ENCODE assay signal across 13 mouse cellular contexts in the genomic region with DNA sequence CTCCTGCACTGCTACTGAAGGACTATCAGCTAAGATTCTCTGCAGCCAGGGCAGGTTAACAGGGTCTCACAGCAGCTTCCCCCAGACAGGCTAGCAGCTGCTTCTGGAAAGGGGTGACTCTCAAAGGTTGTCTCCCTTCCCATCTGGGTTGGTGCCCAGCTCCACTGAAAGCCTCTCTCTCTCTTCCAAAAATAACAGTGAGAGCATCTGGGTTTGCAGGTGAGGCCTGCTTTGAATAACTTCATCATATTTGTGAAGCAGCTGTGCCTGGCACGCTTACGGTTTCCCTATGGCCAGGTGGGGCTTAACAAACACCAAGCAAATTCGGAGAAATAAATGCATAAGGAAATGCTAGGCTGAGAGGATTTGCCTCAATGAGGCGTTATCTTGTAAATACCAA. TPM values are rescaled to one million over a fixed set of nuclear protein-coding genes. Genes with fewer than 3 reads are reported as not detected.
DNase-seq lines count a peak whose midpoint lies in the region; ATAC-seq and TF ChIP-seq lines count a peak whose summit lies in the region.
"Had no signal": no experiment of that assay in that cellular context is flagged by ENCODE, and none has a peak within 500 bp of the region (broad histone marks: within the 10 kb centered on the region; RNA-seq: fewer than 3 reads in every experiment).

No protein-coding gene starts in this region.

- no peaks in the 10 kb centered on the region for H3K36me3 ChIP-seq in heart, embryonic 10.5 days
- H3K36me3 ChIP-seq in kidney, adult 2 months (ENCODE audit: control insufficient read depth, insufficient read depth, low read length), result no peaks in the 10 kb centered on the region
- H3K36me3 ChIP-seq in midbrain, postnatal 0 days (ENCODE audit: insufficient read depth, low read length), result no peaks in the 10 kb centered on the region
- no peaks in the 10 kb centered on the region for H3K36me3 ChIP-seq in midbrain, embryonic 11.5 days (ENCODE audit: control insufficient read depth, insufficient read depth, low read length)
- H3K36me3 ChIP-seq in limb, embryonic 15.5 days, result no peaks in the 10 kb centered on the region
- H3K36me3 ChIP-seq: embryonic facial prominence, embryonic 12.5 days had no signal

- peaks cover 48% of the 10 kb centered on the region for H3K4me1 ChIP-seq in heart, embryonic 10.5 days
- H3K4me1 ChIP-seq in kidney, adult 2 months (ENCODE audit: control insufficient read depth, insufficient read depth, low read length), result peaks cover 19% of the 10 kb centered on the region
- peaks cover 4% of the 10 kb centered on the region; the same call in 1 of the 2 replicates for H3K4me1 ChIP-seq in midbrain, postnatal 0 days (ENCODE audit: insufficient read depth, low read length)
- H3K4me1 ChIP-seq in midbrain, embryonic 11.5 days (ENCODE audit: control insufficient read depth, insufficient read depth, low read length), result peaks cover 7% of the 10 kb centered on the region
- peaks cover 18% of the 10 kb centered on the region for H3K4me1 ChIP-seq in limb, embryonic 15.5 days

- H3K4me2 ChIP-seq in midbrain, postnatal 0 days (ENCODE audit: low read depth, low read length, poor library complexity, severe bottlenecking), result no peak overlapping the region
- no peak overlapping the region for H3K4me2 ChIP-seq in midbrain, embryonic 11.5 days
- H3K4me2 ChIP-seq in limb, embryonic 15.5 days, result no peak overlapping the region
- H3K4me2 ChIP-seq: embryonic facial prominence, embryonic 12.5 days had no signal

- no peak for ATAC-seq in midbrain, postnatal 0 days (ENCODE audit: low FRiP score)
- no peak for ATAC-seq in midbrain, embryonic 11.5 days (ENCODE audit: low FRiP score)
- ATAC-seq in limb, embryonic 15.5 days (ENCODE audit: insufficient number of reproducible peaks, low FRiP score, low TSS enrichment, low read depth), result no peak
- no peak for ATAC-seq in granulocyte monocyte progenitor cell, adult 5-6 weeks (replicated peaks; ENCODE audit: poor library complexity, severe bottlenecking)
- ATAC-seq: forebrain, embryonic 16.5 days had no signal

- TF ChIP-seq CTCF in kidney, adult 2 months (conservative IDR thresholded peaks at IDR 0.05; ENCODE audit: insufficient read depth, insufficient read length, low read depth, low read length), result no peak
- no peak for TF ChIP-seq CTCF in midbrain, postnatal 0 days (IDR thresholded peaks at IDR 0.05)

- H3K9ac ChIP-seq in midbrain, postnatal 0 days (replicated peaks; ENCODE audit: low read length, poor library complexity, severe bottlenecking), result no peak overlapping the region
- no peak overlapping the region for H3K9ac ChIP-seq in midbrain, embryonic 11.5 days (ENCODE audit: low read length)
- no peak overlapping the region for H3K9ac ChIP-seq in limb, embryonic 15.5 days
- H3K9ac ChIP-seq: embryonic facial prominence, embryonic 12.5 days had no signal

- H3K27me3 ChIP-seq in heart, embryonic 10.5 days (ENCODE audit: insufficient read depth, poor library complexity, severe bottlenecking), result no peaks in the 10 kb centered on the region
- H3K27me3 ChIP-seq in kidney, adult 2 months (replicated peaks; ENCODE audit: control insufficient read depth, insufficient read depth, low read length), result no peaks in the 10 kb centered on the region
- no peaks in the 10 kb centered on the region for H3K27me3 ChIP-seq in midbrain, postnatal 0 days (ENCODE audit: insufficient read depth, low read length)
- no peaks in the 10 kb centered on the region for H3K27me3 ChIP-seq in midbrain, embryonic 11.5 days (ENCODE audit: control insufficient read depth, insufficient read depth, low read length)
- no peaks in the 10 kb centered on the region for H3K27me3 ChIP-seq in limb, embryonic 15.5 days
- H3K27me3 ChIP-seq: embryonic facial prominence, embryonic 12.5 days had no signal

- WGBS in heart, embryonic 10.5 days, result 79% methylated on average over 4 of the region's 4 CpGs
- 69% methylated on average over 4 of the region's 4 CpGs for WGBS in kidney, adult 2 months
- WGBS in midbrain, postnatal 0 days, result 69% methylated on average over 4 of the region's 4 CpGs
- WGBS in midbrain, embryonic 11.5 days, result 82% methylated on average over 4 of the region's 4 CpGs
- 38% methylated on average over 4 of the region's 4 CpGs for WGBS in limb, embryonic 15.5 days

- peak overlapping the region; percentile 57 for H3K27ac ChIP-seq in heart, embryonic 10.5 days
- H3K27ac ChIP-seq in kidney, adult 2 months (ENCODE audit: insufficient read depth, low read depth, low read length), result peak overlapping the region; percentile 44; the same call in 1 of the 2 replicates
- no peak overlapping the region for H3K27ac ChIP-seq in midbrain, postnatal 0 days (ENCODE audit: low read depth, low read length)
- no peak overlapping the region for H3K27ac ChIP-seq in midbrain, embryonic 11.5 days (ENCODE audit: low read depth, low read length)
- H3K27ac ChIP-seq in limb, embryonic 15.5 days, result peak overlapping the region; percentile 24; the same call in 1 of the 2 replicates
- H3K27ac ChIP-seq: embryonic facial prominence, embryonic 12.5 days had no signal

- H3K9me3 ChIP-seq in heart, embryonic 10.5 days, result no peaks in the 10 kb centered on the region
- H3K9me3 ChIP-seq in midbrain, postnatal 0 days (ENCODE audit: low read length), result no peaks in the 10 kb centered on the region
- no peaks in the 10 kb centered on the region for H3K9me3 ChIP-seq in midbrain, embryonic 11.5 days (ENCODE audit: control insufficient read depth, low read length)
- no peaks in the 10 kb centered on the region for H3K9me3 ChIP-seq in limb, embryonic 15.5 days
- H3K9me3 ChIP-seq: embryonic facial prominence, embryonic 12.5 days had no signal

- no peak for TF ChIP-seq POLR2A in kidney, adult 2 months (IDR thresholded peaks at IDR 0.05; ENCODE audit: low read depth, low read length)

- no peak overlapping the region for H3K4me3 ChIP-seq in heart, embryonic 10.5 days
- no peak overlapping the region for H3K4me3 ChIP-seq in kidney, adult 2 months (ENCODE audit: insufficient read depth, low read depth, low read length)
- no peak overlapping the region for H3K4me3 ChIP-seq in midbrain, postnatal 0 days (ENCODE audit: low read depth, low read length)
- no peak overlapping the region for H3K4me3 ChIP-seq in midbrain, embryonic 11.5 days (ENCODE audit: low read depth, low read length)
- no peak overlapping the region for H3K4me3 ChIP-seq in limb, embryonic 15.5 days
- H3K4me3 ChIP-seq: embryonic facial prominence, embryonic 12.5 days had no signal

- DNase-seq in heart, embryonic 10.5 days (ENCODE audit: low spot score), result no peak
- DNase-seq in heart, adult 8-10 months (ENCODE audit: low spot score), result no peak
- no peak for DNase-seq in kidney, adult 2 months
- DNase-seq in kidney, adult 8-10 months, result no peak
- DNase-seq in midbrain, postnatal 0 days (ENCODE audit: low spot score), result peak; percentile 23
- DNase-seq in midbrain, embryonic 11.5 days (ENCODE audit: low spot score, missing footprints), result no peak
- DNase-seq: B cell, adult 2 months; right cerebral cortex, adult 18-20 months; thymus, adult 2 months had no signal

RNA-seq across cellular contexts. Expression of a gene that starts 58.5 kb away (rescaled TPM):
- polyA plus RNA-seq in heart, embryonic 10.5 days (2016; fragmentation: Nextera tagmentation; extraction: Ambion mirVana), result 65.5 and 81.7 TPM in 2 replicates
- total RNA-seq in heart, adult 8-10 months (2022), result 100 to 1,000 TPM; 135 to 160 (median 146) TPM
- polyA plus RNA-seq in kidney, adult 2 months (2012; rRNA removed), result 131 and 137 TPM in 2 replicates
- 91.6 and 129 TPM in 2 replicates for total RNA-seq in midbrain, postnatal 0 days (2014; rRNA removed)
- polyA plus RNA-seq in midbrain, postnatal 0 days (2015; fragmentation: Nextera tagmentation; extraction: Ambion mirVana), result 126 and 134 TPM in 2 replicates
- polyA plus RNA-seq in midbrain, embryonic 11.5 days (2014; fragmentation: Nextera tagmentation; extraction: Ambion mirVana), result 148 and 160 TPM in 2 replicates
- polyA plus RNA-seq in limb, embryonic 15.5 days (2015; fragmentation: Nextera tagmentation; extraction: Ambion mirVana), result 79.8 and 98.6 TPM in 2 replicates
- total RNA-seq in granulocyte monocyte progenitor cell, adult 5-6 weeks (2014; fragmentation: Nextera tagmentation), result 16.5 and 22.8 TPM in 2 replicates
- 21.4 and 26.3 TPM in 2 replicates for total RNA-seq in granulocyte monocyte progenitor cell, adult 5-6 weeks (2017)

Comparison
In these comparisons a context has a peak if more than half of its experiments do, and no peak if none do; other contexts are left out.
1. H3K27ac ChIP-seq: peak in heart, embryonic 10.5 days (single experiment), kidney, adult 2 months (single experiment) and limb, embryonic 15.5 days (single experiment); none in midbrain, postnatal 0 days (single experiment) and midbrain, embryonic 11.5 days (single experiment).